Mouse (Mus musculus) cerebellum, adult 2 months (tissue): ENCODE results near the gene 4930404N11Rik.

Experiments
- CTCF ChIP-seq: fragments of 200-500 bp; IDR thresholded peaks from 2 replicates; pipeline ENCODE4 v1.5.1; 2011; ENCODE audit warnings: low read depth, mild to moderate bottlenecking, control low read depth, low read length, moderate library complexity, borderline replicate concordance; ENCODE audit not compliant: insufficient read depth
- POLR2A ChIP-seq: fragments of 200-500 bp; IDR thresholded peaks from 2 replicates; pipeline ENCODE4 v1.6.1; 2011; ENCODE audit warnings: low read length, control low read depth, borderline replicate concordance; ENCODE audit not compliant: insufficient read depth

GRCm38 (mm10) chr10:81349961-81350350, 15.7 kb downstream of the 4930404N11Rik start:
- TF ChIP-seq POLR2A (no peak), CTCF (no peak)
